Mouse (Mus musculus): Measurements from ENCODE around the gene Rplp2.
"Not testable (repeated sequence)": the region's sequence is repeated elsewhere in the genome, so short reads cannot be mapped to it uniquely, and the experiment has no call there.

The Rplp2 gene

DNA sequence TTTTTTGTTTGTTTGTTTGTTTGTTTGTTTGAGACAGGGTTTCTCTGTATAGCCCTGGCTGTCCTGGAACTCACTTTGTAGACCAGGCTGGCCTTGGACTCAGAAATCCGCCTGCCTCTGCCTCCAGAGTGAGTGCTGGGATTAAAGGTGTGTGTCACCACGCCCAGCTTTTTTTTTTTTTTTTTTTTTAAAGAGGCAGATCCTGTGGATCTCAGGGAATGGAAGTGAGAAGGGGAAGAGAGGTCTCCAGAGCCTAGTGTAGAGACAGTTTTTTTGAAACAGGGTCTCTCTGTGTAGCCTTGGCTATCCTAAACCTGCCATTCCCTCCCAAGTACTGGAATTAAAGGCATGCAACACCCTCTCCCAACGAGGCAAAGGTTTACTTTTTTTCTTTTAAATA lies 796 bp upstream of the Rplp2 start:
- not testable (repeated sequence) for DNase-seq (ENCODE audit: low spot score)

DNA sequence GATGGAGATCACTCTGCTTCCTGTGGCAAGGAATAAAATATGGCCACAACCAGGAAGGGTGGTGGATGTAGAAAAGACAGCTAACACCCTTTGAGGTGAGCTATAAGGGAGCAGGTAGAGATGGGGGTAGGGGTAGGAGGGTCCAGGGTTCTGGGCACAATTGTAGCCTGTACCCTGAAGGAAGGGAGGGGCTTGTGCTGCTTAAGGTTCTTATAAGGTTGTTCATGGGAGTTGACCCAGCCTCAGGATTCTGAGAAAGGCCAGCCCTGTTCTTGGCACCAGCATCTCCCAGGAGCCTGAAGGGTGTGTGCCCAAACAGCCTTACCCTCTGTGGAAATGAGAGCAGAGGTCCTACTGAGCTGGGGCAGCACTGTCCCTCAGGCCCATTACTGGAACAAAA lies 4.8 kb downstream of the Rplp2 start:
- no peak for DNase-seq (ENCODE audit: low spot score)

DNA sequence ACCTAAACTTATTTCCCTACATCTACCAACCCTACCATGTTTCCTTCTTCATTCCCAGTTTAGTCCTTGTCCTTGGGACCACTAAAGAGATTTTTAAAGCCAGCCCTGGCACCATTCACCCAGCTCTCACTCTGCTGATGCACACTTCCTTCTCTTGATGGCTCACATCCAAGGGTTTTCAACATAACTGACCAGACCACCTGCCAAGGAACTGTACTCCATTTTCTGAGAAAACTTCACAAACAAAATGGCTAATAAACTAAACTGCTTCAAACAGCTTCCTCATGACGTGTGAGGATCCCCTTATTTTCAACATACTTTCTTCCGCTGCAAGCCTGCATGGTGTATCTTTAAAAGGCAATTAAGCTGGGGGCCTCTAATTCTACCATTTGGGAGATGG lies 6.5 kb downstream of the Rplp2 start:
- no peak for DNase-seq (ENCODE audit: low spot score)

DNA sequence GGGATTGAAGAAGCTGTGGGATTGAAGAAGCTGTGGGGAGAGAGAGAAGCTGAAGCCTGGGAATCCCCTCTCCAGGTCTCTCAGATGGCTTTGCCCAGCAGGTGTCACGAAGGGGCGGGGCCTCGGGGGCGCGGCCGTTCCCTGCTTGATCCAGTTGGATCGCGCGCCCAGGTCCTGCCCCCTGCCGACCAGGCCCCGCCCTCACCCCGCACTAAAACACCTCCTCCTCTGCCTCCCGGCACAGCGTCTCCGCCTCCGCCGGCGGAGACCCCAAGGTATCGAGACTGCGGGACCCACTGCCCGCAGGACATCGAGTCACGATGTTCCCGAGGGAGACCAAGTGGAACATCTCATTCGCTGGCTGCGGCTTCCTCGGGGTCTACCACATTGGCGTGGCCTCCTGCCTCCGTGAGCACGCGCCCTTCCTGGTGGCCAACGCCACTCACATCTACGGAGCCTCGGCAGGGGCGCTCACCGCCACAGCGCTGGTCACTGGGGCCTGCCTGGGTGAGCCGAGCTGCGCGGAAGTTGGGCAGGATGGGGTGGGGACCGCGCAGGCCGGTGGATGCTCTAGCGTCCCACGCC lies 7.9 kb downstream of the Rplp2 start, which contains the start of gene Pnpla2:
TSS of gene Pnpla2 (plus strand) at position 232 of the 585 bp plus-strand sequence.
- peak; percentile 91 for DNase-seq (ENCODE audit: low spot score)

DNA sequence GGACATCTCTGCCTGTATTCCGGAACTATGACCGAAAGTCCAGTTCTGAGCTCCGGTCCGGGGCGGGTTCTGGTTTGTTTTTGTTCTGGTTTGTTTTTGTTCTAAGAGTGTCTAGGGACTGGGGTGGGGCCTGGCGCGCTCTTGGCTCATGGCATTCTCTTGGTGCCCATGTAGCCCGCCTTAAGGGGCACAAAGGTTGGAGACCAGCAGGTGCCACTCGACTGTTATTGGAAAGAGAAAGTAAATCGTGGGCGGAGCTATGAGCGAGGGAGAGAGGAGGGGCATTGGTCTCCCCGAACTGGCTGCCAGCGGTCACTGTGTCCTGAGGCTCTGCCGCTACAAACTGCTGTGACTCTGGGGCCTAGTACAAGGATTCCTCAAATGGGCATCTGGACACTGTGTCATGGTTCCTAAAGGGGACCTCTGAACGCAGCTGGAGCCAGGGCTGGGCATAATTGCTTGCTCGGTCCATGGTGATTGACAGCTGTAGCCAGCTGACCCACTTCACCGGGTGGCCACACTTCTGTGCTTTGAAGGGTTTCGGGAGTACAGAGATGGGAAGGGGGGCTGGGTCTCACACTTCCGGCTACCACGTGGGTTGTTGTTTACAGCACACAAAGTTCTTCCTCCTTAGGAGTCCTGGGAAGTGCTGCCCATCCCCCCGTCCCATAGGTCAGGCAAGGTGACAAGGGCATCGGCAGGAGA lies 8.6 kb downstream of the Rplp2 start:
- peak; percentile 65 for DNase-seq (ENCODE audit: low spot score)

DNA sequence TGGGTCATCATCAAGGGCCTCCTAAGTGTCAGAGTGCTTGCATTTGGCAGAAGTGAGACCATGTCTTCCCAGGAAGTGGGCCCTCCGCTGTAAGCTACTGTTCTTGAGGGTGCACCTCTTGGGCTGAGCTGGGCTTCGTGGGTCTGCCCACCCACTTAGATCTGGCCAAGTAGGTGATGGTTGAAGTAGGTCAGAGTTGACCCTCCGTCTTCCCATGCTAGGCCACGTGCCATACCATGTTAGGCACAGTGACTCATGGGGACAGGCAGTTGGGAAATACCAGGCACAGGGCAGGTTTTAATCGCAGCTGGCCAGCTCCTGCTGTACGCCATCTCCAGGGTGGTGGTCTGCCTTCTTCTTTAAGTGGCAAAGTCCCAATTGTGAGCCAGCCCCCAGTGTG lies 9.6 kb downstream of the Rplp2 start:
- DNase-seq (ENCODE audit: low spot score): no peak

DNA sequence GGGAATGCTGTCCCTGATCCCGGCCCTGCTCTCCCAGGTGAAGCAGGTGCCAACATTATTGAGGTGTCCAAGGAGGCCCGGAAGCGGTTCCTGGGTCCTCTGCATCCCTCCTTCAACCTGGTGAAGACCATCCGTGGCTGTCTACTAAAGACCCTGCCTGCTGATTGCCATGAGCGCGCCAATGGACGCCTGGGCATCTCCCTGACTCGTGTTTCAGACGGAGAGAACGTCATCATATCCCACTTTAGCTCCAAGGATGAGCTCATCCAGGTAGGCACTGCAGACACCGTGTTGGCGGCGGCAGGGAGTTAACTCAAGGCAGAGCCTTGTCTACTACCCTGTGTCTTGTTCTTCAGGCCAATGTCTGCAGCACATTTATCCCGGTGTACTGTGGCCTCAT lies 10.1 kb downstream of the Rplp2 start:
- DNase-seq (ENCODE audit: low spot score): no peak

DNA sequence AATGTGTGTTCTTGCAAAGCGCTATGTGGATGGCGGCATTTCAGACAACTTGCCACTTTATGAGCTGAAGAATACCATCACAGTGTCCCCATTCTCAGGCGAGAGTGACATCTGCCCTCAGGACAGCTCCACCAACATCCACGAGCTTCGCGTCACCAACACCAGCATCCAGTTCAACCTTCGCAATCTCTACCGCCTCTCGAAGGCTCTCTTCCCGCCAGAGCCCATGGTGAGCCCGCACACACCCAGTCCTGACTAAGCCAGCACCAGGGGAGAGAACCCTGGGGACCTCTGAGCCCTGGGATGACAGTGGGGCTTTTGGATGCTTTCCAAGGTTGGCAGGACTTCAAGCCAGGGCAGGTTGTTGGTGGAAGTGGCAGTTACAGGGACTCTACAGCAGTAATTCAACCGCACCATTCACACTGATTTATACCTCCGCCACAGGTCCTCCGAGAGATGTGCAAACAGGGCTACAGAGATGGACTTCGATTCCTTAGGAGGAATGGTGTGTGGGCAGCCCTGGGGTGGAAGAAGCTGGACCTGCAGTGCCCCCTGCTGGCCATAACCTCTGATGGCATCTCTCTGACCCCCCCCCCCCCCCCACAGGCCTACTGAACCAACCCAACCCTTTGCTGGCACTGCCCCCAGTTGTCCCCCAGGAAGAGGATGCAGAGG lies 11.0 kb downstream of the Rplp2 start:
- no peak for DNase-seq (ENCODE audit: low spot score)

DNA sequence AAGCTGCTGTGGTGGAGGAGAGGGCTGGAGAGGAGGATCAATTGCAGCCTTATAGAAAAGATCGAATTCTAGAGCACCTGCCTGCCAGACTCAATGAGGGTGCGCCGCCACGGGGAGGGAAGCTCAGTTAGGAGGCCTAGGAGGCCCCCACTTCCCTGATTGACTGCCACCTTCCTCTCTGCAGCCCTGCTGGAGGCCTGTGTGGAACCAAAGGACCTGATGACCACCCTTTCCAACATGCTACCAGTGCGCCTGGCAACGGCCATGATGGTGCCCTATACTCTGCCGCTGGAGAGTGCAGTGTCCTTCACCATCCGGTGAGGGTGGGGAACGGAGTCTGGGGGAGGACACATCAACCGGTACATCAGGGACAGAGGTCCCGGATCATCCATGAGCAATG lies 11.5 kb downstream of the Rplp2 start:
- DNase-seq (ENCODE audit: low spot score): no peak

DNA sequence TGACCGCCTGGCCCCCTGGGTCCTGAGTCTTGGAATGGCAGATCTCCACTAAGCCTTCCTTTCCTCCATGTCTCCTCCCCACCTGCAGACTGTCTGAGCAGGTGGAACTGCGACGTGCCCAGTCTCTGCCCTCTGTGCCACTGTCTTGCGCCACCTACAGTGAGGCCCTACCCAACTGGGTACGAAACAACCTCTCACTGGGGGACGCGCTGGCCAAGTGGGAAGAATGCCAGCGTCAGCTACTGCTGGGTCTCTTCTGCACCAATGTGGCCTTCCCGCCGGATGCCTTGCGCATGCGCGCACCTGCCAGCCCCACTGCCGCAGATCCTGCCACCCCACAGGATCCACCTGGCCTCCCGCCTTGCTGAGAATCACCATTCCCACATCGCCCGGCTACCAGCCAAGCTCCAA lies 12.1 kb downstream of the Rplp2 start:
- DNase-seq (ENCODE audit: low spot score): no peak

DNA sequence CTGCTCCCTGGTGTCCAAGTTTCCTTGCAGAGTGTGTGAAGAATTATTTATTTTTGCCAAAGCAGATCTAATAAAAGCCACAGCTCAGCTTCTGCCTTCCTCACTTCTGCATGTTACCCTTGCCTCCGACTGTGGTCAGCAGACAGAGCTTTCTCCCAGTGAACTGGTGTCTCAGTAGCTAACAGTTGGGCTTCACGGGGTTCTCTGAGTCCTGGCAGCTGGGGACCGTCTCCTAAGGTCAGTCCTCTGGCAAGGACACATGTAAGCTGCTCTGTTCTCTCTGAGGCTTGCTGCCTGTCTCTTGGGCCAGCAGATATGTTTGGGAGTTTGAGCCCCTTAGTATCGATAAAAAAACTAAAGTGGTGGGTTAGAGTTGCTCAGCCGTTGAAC lies 12.8 kb downstream of the Rplp2 start:
- no peak for DNase-seq (ENCODE audit: low spot score)

DNA sequence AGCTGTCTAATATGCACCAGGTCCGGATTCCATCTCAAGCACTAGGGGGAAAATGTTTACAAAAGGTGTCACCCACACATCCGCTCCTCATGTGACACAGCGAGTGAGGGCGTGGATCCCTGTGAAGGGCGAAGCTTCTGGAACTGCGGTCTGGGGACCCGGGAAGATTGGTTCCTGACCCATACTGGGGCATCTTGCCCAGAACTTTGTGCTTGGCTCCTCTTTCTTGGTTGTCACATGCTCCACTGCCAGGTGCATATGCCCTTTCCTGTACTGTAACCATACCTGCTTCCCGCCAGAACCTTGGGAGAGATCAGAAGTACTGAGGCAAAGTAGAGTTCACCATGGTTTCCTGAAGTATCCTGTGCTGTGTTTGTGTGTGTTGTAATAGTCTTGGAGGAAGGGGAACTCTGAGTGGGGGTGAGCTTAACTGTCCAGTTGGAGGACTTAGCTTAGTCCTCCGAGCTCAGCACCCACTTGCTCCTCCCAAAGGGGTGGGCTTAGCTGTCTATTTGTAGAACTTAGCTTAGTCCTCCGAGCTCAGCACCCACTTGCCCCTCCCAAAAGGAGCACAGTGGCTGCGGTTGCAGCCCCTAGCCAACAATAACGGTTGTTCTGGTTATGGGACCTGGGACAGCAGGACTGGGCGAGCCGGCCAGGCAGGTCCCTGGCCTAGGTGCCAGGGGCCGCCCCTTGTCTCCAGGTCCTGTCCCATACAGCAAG lies 13.4 kb downstream of the Rplp2 start, which contains the start of gene Cracr2b:
TSS of gene Cracr2b (plus strand) at position 704 of the 723 bp plus-strand sequence.
- DNase-seq (ENCODE audit: low spot score): no peak

DNA sequence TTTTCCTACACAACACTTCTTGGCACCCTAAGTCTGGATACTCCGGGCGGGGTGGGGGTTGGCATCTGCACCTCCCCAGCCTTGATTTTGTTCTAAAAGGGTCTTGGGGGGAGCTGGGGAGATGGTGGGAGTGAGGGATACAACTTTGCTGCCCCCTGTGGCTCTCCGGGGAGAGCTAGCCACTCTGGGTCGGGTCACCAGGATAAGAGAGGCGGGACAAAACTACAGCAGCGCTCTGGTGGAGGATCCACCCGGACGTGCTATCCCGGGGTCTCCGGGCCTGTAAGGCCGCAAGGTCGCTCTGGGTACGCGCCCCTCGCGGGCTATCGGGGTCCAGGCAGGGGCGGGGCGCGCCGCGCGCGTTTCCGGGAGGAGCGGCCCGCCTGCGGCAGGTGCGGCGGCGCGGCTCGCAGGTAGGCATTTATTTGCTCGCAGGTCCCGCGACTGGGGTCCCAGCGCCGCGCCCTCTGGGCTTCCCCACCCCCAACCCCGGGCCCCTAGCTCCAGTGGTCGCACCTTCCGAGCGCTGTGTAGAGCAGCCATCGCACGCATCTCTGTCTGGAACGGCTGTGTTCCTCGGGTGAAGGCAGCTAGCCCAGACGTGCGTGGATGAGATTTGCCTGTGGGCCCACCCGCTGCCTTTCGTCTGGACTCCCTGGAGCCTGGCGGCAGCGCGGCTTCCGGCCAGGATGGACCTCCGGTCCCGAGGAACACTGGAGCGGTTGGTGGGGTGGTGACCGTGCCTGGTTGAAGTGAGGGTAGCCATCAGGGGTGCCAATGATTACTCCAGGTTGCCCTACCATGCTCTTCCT lies 14.6 kb downstream of the Rplp2 start:
- no peak for DNase-seq (ENCODE audit: low spot score)

DNA sequence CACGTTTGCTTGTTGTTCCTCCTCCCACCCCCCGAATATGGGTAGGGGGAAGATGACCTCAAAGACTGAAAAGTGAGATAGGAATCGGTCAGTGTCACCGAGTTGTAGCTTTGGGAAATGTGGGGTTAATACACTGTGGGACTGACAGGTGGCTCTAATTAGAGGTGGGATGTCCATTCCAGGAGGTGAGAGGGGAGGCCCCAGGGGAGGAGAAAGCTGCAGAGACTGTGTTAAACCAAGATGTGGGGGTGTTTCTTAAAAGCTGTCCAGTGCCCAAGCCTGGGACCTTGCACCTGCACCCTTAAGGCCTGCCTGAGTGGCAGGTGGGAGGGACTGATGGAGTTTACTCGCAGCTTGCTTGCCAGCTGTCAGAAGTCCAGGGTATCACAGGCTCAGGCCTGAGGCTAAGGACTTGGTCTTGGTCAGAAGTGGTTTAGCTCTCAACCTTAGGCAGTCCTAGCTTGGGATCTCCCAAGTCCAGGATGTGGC lies 15.2 kb downstream of the Rplp2 start:
- DNase-seq (ENCODE audit: low spot score): no peak

DNA sequence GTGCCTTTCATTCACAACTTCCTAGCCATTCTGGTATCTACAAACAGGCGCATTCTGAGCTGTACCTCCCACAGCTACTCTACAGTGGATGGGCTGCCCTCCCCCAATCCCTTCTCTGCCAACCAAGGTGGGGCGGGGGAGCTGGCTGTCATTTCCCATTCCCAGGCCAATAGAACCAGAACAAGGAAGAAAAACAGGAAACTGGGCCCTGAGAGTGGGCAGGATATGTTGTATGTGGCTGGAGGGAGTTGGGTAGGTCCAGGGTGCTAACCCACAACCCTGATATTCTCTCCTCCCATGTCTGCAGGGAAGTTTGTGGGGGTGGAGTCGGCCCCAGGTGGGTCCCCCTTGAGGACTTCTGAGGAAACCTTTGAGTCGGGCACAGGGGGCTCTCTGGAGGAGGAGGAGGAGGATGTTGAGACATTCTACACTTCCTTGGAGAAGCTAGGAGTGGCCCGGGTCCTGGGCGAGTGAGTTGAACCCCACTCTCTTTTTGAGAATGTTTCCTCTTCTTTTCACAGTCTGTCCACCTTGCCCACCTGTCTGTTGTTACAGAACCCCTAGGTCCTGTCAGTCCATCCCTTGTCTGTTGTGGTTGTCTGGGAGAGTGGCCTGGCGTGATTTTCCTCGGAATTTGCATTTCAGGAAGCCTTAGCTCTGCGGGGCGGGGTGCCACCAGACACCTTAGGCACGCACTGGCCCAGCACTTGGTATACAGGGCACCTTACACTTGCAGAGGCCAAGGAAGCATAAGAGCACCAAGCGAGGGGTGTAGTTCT lies 16.8 kb downstream of the Rplp2 start:
- DNase-seq (ENCODE audit: low spot score): no peak

DNA sequence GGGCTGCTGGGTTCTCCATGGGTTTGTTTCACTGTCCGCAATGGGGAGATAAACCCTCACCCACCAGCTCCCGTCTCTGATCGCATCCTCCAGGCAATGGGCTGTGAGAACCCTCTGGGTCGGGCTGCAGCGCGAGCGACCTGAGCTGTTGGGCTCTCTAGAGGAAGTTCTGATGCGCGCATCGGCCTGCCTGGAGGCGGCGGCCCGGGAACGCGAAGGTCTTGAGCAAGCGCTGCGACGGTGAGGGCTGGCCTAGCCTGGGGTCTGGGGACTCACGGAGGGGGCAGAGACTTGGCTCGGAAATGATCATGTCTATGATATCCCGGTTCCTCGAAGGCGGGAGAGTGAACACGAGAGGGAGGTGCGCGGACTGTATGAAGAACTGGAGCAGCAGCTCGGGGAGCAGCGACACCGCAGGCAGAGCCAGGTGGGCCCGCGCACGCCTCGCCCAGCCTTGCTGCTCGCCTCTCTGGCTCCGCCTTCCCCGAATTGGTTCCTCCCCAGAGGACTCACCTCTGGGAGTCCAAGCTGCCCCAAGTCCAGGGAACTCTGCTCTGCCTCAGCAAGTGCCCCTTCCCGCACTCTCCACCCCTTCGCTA lies 17.5 kb downstream of the Rplp2 start:
- DNase-seq (ENCODE audit: low spot score): no peak

DNA sequence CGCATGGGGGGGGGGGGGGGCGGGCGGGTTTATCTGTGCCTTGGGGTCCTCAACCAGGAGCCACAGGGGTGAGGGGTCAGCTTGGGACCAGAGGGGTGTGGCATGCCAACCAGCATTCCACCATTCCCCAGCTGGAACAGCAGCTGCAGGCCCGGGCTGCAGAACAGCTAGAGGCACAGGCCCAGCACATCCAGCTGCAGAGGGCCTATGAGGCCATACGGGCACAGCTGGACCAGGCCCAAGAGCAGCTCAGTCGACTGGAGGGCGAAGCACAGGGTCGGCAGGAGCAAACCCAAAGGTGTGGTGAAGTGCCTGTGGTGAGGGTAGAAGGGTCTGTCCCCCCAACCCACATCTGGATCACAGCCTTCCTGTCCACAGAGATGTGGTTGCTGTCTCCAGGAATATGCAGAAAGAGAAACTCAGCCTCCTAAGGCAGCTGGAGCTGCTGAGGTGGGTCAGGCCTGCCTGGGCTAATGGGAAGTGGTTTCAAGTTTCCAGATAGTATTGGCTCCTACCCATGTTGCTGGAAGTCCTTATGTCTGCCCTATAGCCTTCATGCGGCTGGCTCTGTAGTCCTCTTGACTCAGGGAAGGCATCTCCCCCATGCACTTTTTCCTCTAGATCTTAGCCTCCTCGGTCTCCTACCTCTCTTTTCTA lies 18.3 kb downstream of the Rplp2 start:
- no peak for DNase-seq (ENCODE audit: low spot score)

DNA sequence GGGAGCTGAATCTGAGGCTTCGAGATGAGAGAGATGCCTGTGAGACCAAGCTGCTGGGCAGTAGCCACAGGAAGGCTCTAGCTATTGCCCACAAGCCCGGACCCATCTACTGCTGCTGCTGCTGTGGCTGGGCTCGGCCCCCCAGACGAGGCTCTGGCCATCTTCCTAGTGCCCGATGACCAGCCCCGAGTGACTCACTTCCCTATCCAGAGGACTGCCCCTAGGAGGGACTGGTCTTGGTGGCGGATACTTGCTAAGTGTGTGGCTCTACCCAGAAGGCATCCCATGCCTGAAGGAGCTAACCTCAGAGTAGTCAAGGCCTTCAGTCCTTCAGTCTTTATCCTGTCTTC lies 18.9 kb downstream of the Rplp2 start:
- DNase-seq (ENCODE audit: low spot score): no peak

DNA sequence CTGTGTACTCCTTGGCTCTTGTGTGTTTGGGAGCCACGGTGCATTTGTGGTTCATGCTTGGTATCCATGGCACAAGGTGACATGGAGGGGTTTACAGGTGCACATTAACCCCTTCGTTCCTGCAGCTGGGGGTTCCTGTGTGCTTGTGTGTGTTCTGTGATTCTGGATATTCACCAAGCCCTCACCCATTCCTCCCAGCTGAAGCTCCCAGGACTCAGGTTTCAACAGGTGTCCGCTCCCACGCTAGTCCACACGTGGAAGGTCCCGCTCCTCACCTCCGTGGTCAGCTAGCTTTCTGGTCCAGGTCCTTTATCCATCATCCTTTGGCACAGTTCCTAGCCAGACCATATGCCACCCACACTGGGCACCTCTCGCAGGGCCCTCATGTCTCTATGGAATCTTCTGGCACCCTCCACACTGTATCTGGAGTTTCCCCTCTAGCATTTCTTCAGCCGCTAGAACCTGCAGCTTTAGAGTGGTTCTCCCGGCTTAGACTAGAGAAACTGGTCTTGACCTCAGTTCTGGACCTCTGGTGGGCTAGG lies 19.5 kb downstream of the Rplp2 start:
- no peak for DNase-seq (ENCODE audit: low spot score)

All from layer of hippocampus, adult 11-12 months (tissue).